Mouse (Mus musculus) kidney, postnatal 14 days (tissue): Measurements from ENCODE around the gene Clic1.

Experiments
- DNase-seq: peaks from one replicate; pipeline ENCODE4 v3.0.0; 2022; ENCODE audit warnings: mixed read lengths

Clic1 gene

DNA sequence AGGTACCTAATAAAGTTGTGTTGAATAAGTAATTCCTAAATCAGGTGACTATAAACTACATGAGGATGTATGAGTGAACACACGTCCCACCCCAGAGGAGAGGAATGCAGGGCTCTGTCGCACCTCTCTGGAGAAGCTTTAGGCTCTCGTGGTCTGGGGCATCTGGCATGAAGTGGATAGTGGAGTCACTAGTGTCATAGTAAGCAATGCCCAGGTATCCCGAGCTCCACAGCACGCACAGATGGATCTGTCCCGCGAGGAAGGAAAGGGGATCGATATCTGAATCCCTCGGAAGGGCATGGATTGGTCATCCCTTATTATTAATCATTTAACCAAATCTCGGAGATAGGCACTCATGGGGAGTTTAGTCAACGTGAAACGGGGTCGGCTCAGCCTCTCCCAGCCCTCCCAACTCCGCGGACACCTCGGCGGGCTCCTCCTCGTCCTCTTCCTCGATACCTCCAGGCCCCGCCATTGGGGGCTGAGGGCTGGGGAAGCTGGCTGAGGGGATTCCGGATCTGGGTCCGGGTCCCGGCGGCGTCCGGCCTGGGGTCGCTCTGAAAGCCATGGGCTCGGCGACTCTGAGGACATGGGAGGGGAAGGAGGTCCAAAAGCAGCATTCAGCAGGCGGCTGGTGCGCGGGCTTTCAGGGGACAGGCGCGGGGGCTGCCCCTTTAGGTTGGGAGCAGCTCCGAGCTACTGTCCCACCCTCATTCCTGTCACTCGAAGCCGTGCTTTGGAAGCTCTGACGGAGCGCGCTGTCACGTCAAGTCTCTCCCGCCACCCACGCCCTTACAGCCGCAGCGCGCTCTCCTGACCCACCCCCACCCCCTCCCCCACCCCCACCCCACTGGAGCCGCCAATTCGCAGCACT, 3.7 kb upstream of the Clic1 start:
- no peak for DNase-seq

DNA sequence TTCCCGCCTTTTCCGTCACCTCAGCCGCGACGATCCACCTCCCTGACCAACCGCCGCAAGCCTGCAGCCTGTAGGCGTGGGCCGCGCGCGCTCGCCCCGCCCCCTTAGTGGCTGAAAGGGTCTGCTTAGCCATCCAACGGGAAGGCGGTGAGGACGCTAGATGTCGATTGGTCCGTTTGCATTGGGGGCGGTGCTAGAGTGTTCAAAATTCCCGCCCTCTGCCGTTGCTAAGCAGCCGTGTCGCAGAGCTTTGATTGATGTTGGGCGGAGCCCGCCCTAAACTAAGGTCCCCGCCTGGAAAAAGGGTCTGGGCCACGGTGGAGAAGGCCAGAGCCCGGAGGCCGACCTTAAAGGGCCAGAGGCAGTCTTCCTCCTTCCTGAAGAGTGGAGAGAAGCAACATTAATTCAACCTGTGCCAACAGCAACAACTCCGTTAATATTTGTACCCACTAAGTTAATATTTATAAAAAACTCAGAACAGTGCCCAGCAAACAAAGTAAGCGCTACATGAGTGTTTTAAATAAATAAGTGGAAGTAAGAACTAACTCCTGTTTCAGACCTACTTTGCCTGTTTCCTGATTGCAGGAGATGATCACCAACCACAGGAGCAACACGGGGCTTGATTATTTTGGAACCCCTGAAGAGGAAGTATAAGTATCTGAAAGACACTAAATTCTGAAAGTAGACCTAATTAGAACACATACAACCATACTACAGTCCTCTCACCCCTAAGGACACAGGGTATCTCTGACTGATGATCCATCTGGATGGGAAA, 2.9 kb upstream of the Clic1 start, which contains the start of gene Msh5:
TSS of gene Msh5 (minus strand) at position 65 of the 775 bp plus-strand sequence.
- peak; percentile 99 for DNase-seq

DNA sequence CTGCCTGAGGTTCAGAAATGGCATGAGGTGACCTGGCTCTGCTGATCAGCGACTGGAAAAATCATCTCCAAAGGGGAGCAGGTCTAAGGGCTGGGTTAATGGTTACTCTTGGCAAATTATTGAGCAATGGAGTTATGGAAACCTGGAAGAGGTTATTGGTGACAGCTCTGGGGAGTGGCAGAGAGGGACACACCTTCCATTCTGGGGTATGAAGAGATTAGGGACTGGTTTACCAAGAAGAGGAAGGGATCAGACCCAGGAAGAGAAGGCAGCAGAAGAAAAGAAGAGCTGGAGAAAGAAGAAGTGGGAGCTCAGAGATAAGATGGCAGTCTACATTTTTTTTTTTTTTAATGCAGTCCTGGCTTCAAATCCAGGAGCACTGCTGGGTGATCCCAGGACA, 2.1 kb upstream of the Clic1 start:
- peak; percentile 73 for DNase-seq

- peak; percentile 32 for DNase-seq
Observed at GRCm38 (mm10) chr17:35048149-35048931, 1.4 kb upstream of the Clic1 start.

- no peak for DNase-seq
Observed at GRCm38 (mm10) chr17:35048932-35049440, 780 bp upstream of the Clic1 start.

- peak; percentile 87 for DNase-seq
Observed at GRCm38 (mm10) chr17:35050126-35050750, 472 bp downstream of the Clic1 start.

GRCm38 (mm10) chr17:35051156-35052086, 1.7 kb downstream of the Clic1 start:
- peak; percentile 89 for DNase-seq

DNA sequence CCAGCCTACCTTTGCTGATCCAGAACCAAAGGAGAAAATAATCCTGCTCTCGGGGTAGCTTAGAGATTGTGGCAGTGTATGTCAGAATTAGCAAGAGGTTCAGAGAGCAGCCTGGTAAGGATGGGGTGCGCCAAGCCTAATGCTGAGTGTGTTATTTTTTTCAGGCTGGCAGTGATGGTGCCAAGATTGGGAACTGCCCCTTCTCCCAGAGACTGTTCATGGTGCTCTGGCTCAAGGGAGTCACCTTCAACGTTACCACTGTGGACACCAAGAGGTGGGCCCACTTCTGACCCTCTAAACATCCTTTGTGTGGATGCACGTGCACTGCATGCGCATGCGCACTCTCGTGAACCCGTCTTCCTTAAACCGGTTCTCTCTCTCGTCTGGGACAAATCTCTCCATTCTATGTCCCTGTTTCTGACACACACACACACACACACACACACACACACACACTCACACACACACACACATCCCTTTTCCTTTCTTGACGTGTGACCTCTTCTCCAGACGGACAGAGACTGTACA, 2.6 kb downstream of the Clic1 start:
- no peak for DNase-seq

GRCm38 (mm10) chr17:35055691-35056495, 6.1 kb downstream of the Clic1 start:
- peak; percentile 44 for DNase-seq

DNA sequence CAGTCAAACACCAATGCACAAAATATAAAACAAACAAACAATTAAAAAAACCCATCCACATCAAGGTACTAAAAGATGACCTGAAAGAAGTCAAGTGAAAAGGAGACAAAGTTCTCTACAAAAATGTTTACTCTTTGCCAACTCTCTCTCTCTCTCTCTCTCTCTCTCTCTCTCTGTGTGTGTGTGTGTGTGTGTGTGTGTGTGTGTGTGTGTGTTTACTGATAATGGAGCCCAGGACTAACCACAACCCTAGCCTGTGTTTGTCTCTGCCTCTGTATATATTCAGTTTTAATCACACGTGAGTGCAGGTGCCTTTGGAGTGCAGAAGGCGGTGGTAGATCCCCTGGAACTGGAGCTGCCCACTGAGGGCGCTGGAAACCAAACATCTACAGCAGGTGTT, 7.3 kb downstream of the Clic1 start:
- DNase-seq, result no peak

- DNase-seq, result no peak
Observed at GRCm38 (mm10) chr17:35058316-35058715, 8.6 kb downstream of the Clic1 start.

DNA sequence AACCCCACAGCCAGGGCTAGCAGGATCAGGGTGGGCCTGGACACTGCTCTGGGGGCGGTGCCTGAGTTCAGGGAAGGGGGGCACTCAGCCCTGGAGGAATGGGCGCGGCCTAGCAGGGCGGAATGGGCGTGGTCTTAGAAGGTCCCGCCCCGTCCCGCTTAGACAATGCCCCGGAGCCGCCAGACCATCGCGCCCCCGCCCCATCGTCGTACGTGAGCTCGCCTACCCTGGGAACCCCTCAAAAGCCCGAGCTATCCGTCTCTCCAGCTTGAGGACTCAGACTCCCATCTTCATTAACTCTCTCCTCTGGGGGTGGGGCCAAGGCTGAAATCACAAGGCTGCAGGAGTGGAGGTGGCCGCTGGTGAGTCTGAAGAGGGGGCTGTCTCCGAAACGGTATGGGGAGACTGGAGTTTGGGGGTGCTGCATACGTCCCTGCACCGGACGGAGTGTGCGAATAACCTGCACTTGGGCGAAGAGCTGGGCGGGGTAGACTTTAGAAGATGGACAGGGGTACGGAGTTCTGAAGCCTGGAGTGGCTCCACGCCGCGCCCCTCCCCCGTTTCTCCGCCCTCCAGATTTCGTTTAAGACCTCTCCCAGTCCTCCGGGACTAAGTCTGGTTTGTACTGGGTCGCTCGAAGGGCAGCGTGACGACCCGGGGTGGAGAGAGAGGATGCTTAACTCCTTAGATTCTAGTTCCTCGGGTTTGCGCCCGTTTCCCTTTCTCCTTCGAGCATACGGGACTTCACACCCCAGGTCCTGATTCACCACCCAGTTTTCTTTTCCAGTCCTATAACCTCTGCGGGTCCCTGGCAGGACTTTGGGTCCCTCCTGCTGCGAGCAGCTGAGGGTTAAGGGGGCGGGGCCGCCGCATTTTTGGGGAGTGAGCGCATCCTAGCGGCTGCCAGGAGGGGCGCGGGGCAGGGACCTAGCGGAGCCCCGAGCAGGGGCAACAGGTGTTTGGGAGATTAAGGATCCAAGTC, 9.4 kb downstream of the Clic1 start, which contains the start of gene Ddah2:
TSS of gene Ddah2 (plus strand) at position 125 of the 982 bp plus-strand sequence.
- peak; percentile 95 for DNase-seq

DNA sequence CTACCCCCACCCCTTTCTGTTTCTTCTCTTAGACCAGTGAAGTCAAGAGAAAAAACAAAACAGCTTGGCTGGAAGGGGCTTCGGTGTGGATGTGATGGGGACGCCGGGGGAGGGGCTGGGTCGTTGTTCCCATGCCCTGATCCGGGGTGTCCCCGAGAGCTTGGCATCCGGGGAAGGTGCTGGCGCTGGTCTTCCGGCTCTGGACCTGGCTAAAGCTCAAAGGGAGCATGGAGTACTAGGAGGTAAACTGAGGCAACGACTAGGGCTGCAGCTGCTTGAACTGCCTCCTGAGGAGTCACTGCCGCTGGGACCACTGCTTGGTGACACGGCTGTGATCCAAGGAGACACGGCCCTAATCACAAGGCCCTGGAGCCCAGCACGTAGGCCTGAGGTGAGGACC, 10.3 kb downstream of the Clic1 start:
- DNase-seq, result no peak

DNA sequence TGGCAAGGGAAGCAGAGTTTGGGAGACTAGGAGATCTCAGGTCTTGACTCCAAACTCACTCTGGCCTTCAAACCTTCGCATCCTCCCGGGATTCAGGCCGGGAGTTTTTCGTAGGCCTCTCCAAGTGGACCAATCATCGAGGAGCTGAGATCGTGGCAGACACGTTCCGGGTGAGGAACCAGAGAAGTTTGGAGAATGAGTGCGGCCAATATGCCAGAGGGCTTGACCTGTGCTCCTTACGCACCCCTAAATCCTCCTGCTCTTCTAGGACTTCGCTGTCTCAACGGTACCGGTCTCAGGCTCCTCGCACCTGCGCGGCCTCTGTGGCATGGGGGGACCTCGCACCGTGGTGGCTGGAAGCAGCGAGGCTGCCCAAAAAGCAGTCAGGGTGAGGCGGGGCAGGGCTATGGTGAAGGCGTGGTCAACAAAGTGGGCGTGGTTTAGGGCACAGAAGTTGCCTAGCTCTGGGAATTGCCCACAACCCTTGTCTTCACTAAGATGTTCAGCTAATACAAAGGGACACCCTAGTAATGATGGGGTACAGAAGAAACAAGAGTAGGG, 11.1 kb downstream of the Clic1 start:
- peak; percentile 42 for DNase-seq

- DNase-seq, result no peak
Observed at GRCm38 (mm10) chr17:35061299-35061698, 11.5 kb downstream of the Clic1 start.

DNA sequence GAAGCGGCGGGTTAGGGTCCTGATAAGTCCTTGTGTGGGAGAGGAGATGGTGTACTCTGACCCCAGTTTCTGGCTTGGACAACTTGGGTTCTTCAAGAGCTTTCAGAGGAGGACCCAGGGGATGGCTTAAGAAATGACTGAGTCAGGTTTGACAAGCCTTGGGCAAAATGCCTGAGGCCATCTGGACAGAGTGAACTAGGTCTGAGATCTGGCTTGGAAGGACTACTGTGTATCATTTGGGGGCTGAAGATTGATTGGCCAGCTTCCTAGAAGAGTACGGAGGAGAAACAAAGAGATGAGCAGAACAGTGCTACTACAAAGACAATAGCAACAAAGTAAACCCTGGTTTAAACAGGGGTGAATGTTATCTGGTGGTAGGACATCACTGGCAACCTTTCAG, 13.7 kb downstream of the Clic1 start:
- DNase-seq, result no peak

DNA sequence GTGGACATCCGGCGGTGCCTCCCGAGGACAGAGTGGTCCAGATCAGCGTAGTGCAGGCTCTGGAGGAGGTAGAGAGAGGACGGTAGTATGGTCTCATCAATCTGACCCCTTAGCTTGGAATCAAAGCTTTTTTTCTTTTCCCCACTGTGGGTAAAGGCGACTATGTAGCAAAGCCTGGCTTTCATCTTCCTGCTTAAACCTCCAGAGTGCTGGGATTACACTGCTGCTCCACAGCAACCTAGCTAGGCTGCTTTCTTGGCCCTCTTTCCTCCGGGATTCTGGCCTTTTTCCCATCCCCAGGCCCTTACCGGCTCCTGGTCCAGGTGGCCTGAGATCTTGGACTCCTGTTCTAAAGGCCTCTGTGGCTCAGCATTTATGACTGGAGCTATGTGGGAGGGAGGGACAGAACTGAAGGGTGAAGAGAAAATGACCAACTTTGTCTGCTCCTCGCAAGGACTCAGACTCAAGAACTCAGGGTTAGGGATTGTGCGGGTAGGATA, 14.7 kb downstream of the Clic1 start:
- DNase-seq, result peak; percentile 20
